Mouse (Mus musculus): Measurements from ENCODE around the gene Plekha5.
"Not testable (repeated sequence)": the region's sequence is repeated elsewhere in the genome, so short reads cannot be mapped to it uniquely, and the experiment has no call there.

The Plekha5 gene

GRCm38 (mm10) chr6:140488673-140489072 lies 64.8 kb downstream of the Plekha5 start:
- in situ Hi-C loops (cut with MboI, MseI), result no loop called here

- in situ Hi-C loops (cut with MboI, MseI), result no loop called here
Measured at GRCm38 (mm10) chr6:140489570-140489969, 65.7 kb downstream of the Plekha5 start.

DNA sequence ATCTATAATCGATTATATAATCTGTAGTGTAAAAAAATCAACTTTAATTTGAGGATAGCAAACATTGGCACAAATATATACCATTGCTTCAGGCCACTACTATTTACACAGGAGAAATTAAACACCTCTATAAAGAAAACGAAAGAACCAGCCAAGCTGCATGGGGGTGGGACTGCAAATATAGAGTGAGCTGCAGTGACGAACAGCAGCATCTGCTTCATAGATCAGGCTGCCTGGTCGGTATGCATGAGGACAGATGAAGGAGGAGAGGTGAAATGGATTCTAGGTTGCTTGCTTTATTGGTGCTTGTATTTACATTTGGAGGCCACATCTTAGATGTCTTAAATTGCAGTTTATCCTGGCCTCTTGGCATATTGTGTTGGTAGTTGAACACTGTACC lies 66.4 kb downstream of the Plekha5 start:
- in situ Hi-C loops (cut with MboI, MseI), result no loop called here

- in situ Hi-C loops (cut with MboI, MseI), result no loop called here
Measured at GRCm38 (mm10) chr6:140490921-140491537, 67.2 kb downstream of the Plekha5 start.

DNA sequence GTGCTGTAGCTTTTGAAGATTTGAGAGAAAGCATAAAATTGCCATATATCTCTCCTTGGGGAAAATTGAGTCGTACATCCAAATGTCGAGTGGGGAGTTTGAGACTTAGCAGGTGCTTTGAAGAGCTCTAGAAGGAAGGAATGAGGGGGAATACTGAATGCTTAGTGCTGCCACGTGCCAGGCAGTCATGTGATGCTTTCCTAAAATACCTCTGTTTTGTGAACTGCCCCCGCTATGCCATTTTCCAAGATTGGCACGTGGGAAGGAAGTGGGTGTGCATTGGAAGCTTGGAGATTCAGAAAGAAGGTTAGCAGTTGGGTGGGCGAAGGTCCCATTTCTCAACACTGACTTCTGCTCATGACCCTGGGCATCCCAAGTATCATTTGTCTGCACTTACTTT lies 68.2 kb downstream of the Plekha5 start:
- in situ Hi-C loops (cut with MboI, MseI), result no loop called here

GRCm38 (mm10) chr6:140498074-140498473 lies 74.2 kb downstream of the Plekha5 start:
- in situ Hi-C loops (cut with MboI, MseI), result no loop called here

GRCm38 (mm10) chr6:140498958-140499357 lies 75.1 kb downstream of the Plekha5 start:
- in situ Hi-C loops (cut with MboI, MseI), result no loop called here

DNA sequence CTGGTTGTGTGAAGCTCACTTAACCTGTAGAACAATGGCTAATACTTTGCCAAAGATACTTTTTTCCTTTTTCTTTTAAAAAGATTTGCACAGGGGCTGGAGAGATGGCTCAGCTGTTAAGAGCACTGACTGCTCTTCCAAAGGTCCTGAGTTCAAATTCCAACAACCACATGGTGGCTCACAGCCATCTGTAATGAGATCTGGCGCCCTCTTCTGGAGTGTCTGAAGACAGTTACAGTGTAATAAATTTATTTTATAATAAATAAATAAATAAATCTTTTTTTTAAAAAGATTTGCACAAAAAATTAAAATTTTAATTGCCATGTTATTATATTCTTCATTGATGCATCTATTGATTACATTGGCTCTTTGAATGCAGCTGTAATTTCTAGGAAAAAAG lies 77.0 kb downstream of the Plekha5 start:
- in situ Hi-C loops (cut with MboI, MseI), result not testable (repeated sequence)

DNA sequence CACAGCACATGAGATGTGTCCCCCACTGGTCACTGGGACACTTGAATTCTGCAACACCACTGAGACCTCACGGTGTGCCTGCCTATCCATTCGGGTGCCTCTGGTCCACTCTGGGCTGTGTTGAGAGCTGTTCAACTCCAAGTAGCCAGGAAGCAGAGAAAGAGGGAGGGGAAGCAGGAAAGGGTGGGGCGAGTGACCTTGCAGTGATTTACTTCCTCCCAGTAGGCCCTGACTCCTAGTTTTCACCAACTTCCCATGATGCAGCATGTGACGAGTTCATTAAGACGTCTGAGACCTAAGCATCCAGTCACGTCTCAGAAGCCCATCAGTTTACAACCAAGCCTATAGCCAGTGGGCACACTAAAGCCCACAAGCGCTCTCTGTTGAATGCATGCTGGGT lies 78.0 kb downstream of the Plekha5 start:
- in situ Hi-C loops (cut with MboI, MseI), result no loop called here

DNA sequence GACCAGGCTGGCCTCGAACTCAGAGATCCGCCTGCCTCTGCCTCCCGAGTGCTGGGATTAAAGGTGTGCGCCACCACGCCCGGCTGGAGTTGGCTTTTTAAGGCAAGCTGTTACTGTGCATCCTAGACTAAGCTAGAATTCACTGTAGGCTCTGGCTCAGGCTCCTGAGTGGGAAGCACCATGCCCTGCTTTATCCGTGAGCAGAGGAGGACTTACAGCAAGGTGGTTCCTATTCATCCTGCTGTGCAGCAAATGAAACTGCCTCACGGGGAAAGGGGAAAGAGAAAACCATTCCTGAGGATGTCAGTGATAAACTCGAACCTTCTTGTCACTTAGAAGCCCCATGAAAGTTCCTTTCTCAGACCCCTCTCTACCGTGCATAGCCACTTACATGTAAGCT lies 80.9 kb downstream of the Plekha5 start:
- in situ Hi-C loops (cut with MboI, MseI), result no loop called here

- in situ Hi-C loops (cut with MboI, MseI), result no loop called here
Measured at GRCm38 (mm10) chr6:140507605-140508004, 83.8 kb downstream of the Plekha5 start.

DNA sequence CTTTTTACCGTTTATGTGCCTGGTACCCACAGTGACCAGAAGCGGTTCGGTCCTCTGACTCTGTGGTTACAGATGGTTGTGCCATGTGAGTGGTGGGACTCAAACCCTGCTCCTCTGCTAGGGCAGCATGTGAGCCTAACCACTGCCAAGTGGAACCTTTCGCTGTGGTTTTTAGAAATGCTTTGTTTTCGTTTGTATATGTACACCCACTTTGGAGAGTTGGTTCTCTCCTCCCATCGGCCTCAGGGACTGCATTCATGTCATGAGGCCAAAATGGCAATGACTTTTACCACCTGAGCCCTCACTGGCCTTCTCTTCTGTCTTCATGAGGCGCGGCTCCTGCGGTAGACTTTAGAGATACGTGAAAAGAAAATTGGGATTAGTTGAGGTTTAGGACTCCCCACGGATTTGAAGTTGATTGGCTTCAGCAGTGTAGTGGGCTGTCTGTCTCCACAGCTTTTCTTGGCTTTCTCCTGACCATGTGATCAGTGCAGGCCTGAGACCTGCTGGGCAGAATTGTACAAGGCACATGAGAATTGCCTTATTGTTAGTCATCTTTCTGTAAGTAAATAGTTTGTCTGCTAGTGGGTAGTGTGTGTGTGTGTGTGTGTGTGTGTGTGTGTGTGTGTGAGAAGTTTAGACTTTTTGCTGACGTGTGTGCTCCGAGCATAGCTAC lies 84.8 kb downstream of the Plekha5 start:
- in situ Hi-C loops (cut with MboI, MseI), result no loop called here

DNA sequence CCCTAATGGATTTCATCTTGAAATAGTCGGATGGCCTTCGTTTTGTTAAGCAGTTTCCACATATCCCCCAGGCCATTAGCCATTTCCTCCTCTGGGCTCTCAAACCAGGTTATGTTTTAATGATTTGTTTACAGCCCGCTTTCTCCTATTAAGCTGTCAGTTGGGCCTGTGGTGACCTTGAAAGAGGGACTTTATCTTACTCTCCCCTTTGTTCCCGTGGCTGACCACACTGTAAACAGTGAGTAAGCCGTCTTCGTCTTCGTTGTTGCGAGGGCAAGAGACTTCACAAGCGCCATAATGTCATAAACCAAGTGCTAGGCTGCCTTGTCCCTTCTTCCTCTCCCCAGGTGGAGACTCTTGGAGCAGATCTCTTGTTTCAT lies 85.3 kb downstream of the Plekha5 start:
- in situ Hi-C loops (cut with MboI, MseI), result no loop called here

DNA sequence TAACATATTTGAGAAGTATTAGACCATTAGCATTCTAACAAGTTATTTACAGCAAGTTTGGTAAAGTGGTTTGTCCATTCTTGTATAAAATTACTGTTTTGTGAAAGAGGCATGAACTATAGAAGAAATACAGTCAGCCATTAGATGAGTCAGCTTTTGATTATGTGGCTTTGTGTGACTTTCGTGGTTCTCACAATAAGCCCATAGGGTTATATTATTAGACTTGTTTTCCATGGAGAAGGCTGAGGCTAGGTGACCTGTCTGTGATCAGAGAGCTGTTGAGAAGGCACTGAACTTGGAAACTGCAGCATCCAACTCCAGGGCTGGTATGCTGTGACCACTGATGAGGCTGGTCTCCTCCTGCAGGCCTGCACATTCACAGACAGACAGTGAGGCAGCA lies 88.2 kb downstream of the Plekha5 start:
- in situ Hi-C loops (cut with MboI, MseI), result loop anchor here (5.0 kb wide), 1 partner anchor 50 kb away; no protein-coding TSS in a partner anchor

GRCm38 (mm10) chr6:140512427-140512826 lies 88.6 kb downstream of the Plekha5 start:
- in situ Hi-C loops (cut with MboI, MseI), result loop anchor here (5.0 kb wide), 1 partner anchor 50 kb away; no protein-coding TSS in a partner anchor

GRCm38 (mm10) chr6:140514205-140515110 lies 90.6 kb downstream of the Plekha5 start:
- in situ Hi-C loops (cut with MboI, MseI), result loop anchor here (5.0 kb wide), 1 partner anchor 48 kb away; no protein-coding TSS in a partner anchor

DNA sequence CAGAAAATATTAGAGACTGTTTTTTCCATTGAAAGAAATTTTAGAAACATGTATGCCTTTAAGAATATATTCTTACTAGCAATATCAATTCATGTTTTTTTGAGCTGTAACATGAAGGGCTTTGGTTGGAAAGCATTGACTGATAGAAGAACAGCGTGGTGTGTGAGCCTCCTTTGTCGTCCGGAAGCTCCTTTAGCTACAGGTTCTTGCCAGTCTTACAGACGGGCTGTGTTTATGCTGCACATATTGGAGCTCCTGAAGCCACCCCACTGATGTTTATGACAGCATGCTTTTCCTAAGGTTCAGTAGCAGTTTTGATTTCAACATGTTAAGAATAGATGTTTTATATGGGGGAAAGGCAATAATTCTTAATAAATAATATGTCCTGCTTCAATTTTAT lies 91.7 kb downstream of the Plekha5 start:
- in situ Hi-C loops (cut with MboI, MseI), result no loop called here

DNA sequence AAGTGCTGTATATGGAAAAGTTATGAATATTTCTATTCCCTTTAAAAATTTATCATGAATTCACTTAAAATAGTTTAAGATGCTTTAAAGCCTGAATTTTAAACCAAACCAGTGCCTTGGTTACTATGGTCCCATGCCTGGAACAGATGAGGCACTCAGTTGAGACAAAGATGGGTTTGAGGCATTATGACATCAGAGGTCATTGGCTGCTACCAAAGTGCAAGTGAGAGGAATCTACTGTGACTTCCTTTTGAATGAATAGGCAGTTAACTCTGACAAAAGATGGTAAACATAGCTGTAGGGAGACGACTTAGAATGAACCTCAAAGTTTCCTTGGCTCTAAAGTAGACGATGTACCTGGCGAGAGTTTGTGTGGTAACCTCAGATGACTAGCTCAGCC lies 92.3 kb downstream of the Plekha5 start:
- in situ Hi-C loops (cut with MboI, MseI), result no loop called here

DNA sequence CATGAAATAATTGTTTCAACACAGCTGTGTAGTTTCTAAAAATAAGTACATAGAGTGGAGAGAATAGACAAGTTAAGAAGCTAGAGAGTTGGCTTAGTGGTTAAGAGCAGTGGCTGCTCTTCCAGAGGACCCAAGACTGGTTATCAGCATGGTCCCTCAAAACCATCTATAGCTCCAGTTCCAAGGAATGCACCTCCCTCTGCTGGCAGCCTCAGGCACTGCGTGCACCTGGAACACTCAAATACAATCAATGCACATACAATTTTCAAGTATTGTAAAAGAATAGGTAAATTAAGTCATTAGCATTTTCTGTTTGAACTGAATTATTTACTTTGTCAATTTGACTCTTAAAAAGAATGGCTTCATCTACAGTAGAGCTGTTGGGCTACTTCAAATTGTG lies 93.3 kb downstream of the Plekha5 start:
- in situ Hi-C loops (cut with MboI, MseI), result no loop called here

GRCm38 (mm10) chr6:140519019-140519418 lies 95.2 kb downstream of the Plekha5 start:
- in situ Hi-C loops (cut with MboI, MseI), result no loop called here

DNA sequence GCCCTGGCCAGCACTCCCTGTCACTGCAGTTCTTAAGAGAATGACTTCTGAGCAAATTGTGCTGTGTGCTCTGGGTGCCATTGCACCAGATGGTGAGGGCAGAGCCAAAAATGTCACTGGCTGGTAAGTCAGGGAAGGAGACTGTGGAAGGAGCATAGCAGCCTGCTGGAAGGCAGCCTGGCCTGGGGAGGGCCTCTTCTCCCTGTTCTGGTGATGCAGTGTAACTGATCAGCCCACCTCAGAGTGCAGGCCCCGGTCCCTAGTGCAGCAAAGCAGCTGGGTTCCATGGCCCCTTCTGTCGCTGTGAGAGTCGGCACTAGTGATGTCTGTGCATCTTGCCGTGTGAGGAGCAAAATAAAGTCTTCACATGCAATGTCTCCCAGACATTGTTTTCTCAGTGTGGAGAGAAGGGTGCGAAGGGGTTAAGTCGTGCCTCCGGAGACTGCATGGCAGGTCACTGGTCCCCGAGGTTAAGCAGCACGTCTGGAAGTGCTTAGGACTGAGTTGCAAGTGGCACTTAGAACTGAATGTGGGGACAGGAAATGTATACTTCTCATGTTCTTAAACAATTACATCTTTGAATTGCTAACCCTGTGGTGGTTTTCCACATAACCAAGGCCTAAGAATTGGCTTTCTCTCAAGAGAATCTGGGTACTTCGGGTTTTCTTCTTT lies 95.8 kb downstream of the Plekha5 start:
- in situ Hi-C loops (cut with MboI, MseI), result no loop called here

GRCm38 (mm10) chr6:140520961-140521360 lies 97.1 kb downstream of the Plekha5 start:
- in situ Hi-C loops (cut with MboI, MseI), result no loop called here
